Mouse (Mus musculus) heart, adult 2 months (tissue): ENCODE data around the gene Grk6. TPM values are rescaled to one million over a fixed set of nuclear protein-coding genes. Genes with fewer than 3 reads are reported as not detected.

Source experiments
- DNase-seq, 2 experiments: peaks; one replicate each; pipeline ENCODE4 v3.0.0; 2021
- H3K27ac ChIP-seq: fragments of 200-600 bp; 2 replicates; pipeline ENCODE4 v1.8.1; 2022
- H3K27me3 ChIP-seq: fragments of 200-500 bp; 2 replicates; pipeline ENCODE4 v1.6.1; 2012; ENCODE audit warnings: mild to moderate bottlenecking, low read length, inconsistent platforms, mixed read lengths; ENCODE audit not compliant: control insufficient read depth, insufficient read depth
- H3K36me3 ChIP-seq: fragments of 200-500 bp; 2 replicates; pipeline ENCODE4 v1.6.1; 2012; ENCODE audit warnings: low read length, inconsistent platforms; ENCODE audit not compliant: control insufficient read depth, insufficient read depth
- H3K4me1 ChIP-seq: fragments of 200-500 bp; 2 replicates; pipeline ENCODE4 v1.6.1; 2011; ENCODE audit warnings: low read length; ENCODE audit not compliant: control insufficient read depth, insufficient read depth
- H3K4me3 ChIP-seq: fragments of 200-600 bp; 2 replicates; pipeline ENCODE4 v1.8.1; 2022
- H3K79me2 ChIP-seq: fragments of 200-500 bp; replicated peaks from 2 replicates; pipeline ENCODE4 v1.6.1; 2012; ENCODE audit warnings: mild to moderate bottlenecking, inconsistent platforms, low read length, moderate library complexity, mixed read lengths; ENCODE audit not compliant: control insufficient read depth, insufficient read depth
- H3K9ac ChIP-seq: fragments of 200-500 bp; 2 replicates; pipeline ENCODE4 v1.6.1; 2012; ENCODE audit warnings: low read depth, mild to moderate bottlenecking, control low read depth, inconsistent platforms, low read length, mixed read lengths
- CTCF ChIP-seq: fragments of 200-600 bp; IDR thresholded peaks from 2 replicates; pipeline ENCODE4 v1.8.1; 2022; ENCODE audit warnings: antibody characterized with exemption, mild to moderate bottlenecking, moderate library complexity
- EP300 ChIP-seq: fragments of 200-500 bp; IDR thresholded peaks from 2 replicates; pipeline ENCODE4 v1.6.1; 2011; ENCODE audit warnings: low read depth, low read length, control low read depth; ENCODE audit not compliant: insufficient read depth
- POLR2A ChIP-seq: fragments of 200-500 bp; IDR thresholded peaks from 2 replicates; pipeline ENCODE4 v1.6.1; 2011; ENCODE audit warnings: mild to moderate bottlenecking, low read depth, low read length, control low read depth; ENCODE audit not compliant: insufficient read depth
- WGBS: fragments of 180-500 bp; shearing (Covaris S2); methylation state at CpG from one replicate; pipeline ENCODE4 v1.1.7; 2018; 5-methylcytosine and 5-hydroxymethylcytosine counted together
- intact Hi-C: fragments of 180-260 bp; cut with DNase I; formaldehyde crosslinking; loops from one replicate; pipeline ENCODE4 v1.15.1; 2025
- polyA plus RNA-seq: library from polyadenylated mRNA; depleted of rRNA; stranded (reverse); fragments of >200 nt; gene quantifications from 2 replicates; pipeline ENCODE4 v1.2.3, GENCODE M21; 2012
- total RNA-seq, 2 experiments: library from RNA; stranded (reverse); gene quantifications; 2 replicates each; pipeline ENCODE4 v1.2.3; 2021

Gene Grk6
- total and polyA plus RNA-seq, 3 experiments: 17.1 to 22.5 (median 19.5) TPM

GRCm38 (mm10) chr13:55465184-55465583 is 20.3 kb downstream of the Grk6 start:
- no peak overlapping the region for H3K4me3 ChIP-seq
- no peaks in the 10 kb centered on the region for H3K4me1 ChIP-seq
- no peak for DNase-seq
- no peak overlapping the region for H3K9ac ChIP-seq
- no peak for TF ChIP-seq EP300
- TF ChIP-seq POLR2A: no peak
- TF ChIP-seq CTCF: no peak
- H3K27ac ChIP-seq: no peak overlapping the region
- 31% methylated on average over 3 of the region's 3 CpGs for WGBS
- H3K79me2 ChIP-seq: no peaks in the 10 kb centered on the region
- intact Hi-C loops: no loop called here
- no peaks in the 10 kb centered on the region for H3K36me3 ChIP-seq
- no peaks in the 10 kb centered on the region for H3K27me3 ChIP-seq

- Histone ChIP-seq H3K79me2 (no peaks in the 10 kb centered on the region), H3K4me3 (no peak overlapping the region), H3K27me3 (no peaks in the 10 kb centered on the region), H3K9ac (no peak overlapping the region), H3K36me3 (no peaks in the 10 kb centered on the region), H3K27ac (no peak overlapping the region), H3K4me1 (no peaks in the 10 kb centered on the region)
- WGBS: 60% methylated on average over 5 of the region's 5 CpGs
- intact Hi-C loops: no loop called here
- no peak for DNase-seq
- no peak for TF ChIP-seq EP300
- no peak for TF ChIP-seq POLR2A
- TF ChIP-seq CTCF: no peak
Measured at GRCm38 (mm10) chr13:55465830-55466440, 21.1 kb downstream of the Grk6 start.

GRCm38 (mm10) chr13:55468851-55469560 is 24.1 kb downstream of the Grk6 start:
- DNase-seq: no peak
- no peak overlapping the region for H3K9ac ChIP-seq
- no peak overlapping the region for H3K27ac ChIP-seq
- H3K4me3 ChIP-seq: no peak overlapping the region
- no peaks in the 10 kb centered on the region for H3K36me3 ChIP-seq
- H3K27me3 ChIP-seq: no peaks in the 10 kb centered on the region
- no peaks in the 10 kb centered on the region for H3K79me2 ChIP-seq
- TF ChIP-seq EP300 (no peak), POLR2A (no peak), CTCF (peak; percentile 76)
- WGBS: 37% methylated on average over 13 of the region's 13 CpGs
- intact Hi-C loops: no loop called here
- peaks cover 2% of the 10 kb centered on the region; the same call in 1 of the 2 replicates for H3K4me1 ChIP-seq

- DNase-seq: no peak
- Histone ChIP-seq H3K36me3 (no peaks in the 10 kb centered on the region), H3K9ac (no peak overlapping the region), H3K79me2 (no peaks in the 10 kb centered on the region), H3K27ac (no peak overlapping the region), H3K4me3 (no peak overlapping the region), H3K4me1 (peaks cover 2% of the 10 kb centered on the region; the same call in 1 of the 2 replicates), H3K27me3 (no peaks in the 10 kb centered on the region)
- intact Hi-C loops: no loop called here
- WGBS: 66% methylated on average over 9 of the region's 9 CpGs
- TF ChIP-seq CTCF: no peak
- no peak for TF ChIP-seq POLR2A
- TF ChIP-seq EP300: no peak
Measured at GRCm38 (mm10) chr13:55470372-55470771, 25.5 kb downstream of the Grk6 start.

- H3K9ac ChIP-seq: peak overlapping the region; percentile 91
- peak overlapping the region; percentile 70 for H3K4me3 ChIP-seq
- peaks cover 2% of the 10 kb centered on the region; the same call in 1 of the 2 replicates for H3K4me1 ChIP-seq
- H3K36me3 ChIP-seq: no peaks in the 10 kb centered on the region
- H3K27ac ChIP-seq: peak overlapping the region; percentile 62
- 2% methylated on average over 54 of the region's 54 CpGs for WGBS
- TF ChIP-seq CTCF (no peak; the same call in none of the 2 replicates), EP300 (no peak), POLR2A (no peak)
- H3K27me3 ChIP-seq: no peaks in the 10 kb centered on the region
- no peaks in the 10 kb centered on the region for H3K79me2 ChIP-seq
- DNase-seq: peak; percentile 90
- intact Hi-C loops: loop anchor here (1.0 kb wide), 2 partner anchors 53 to 66 kb away; no protein-coding TSS in a partner anchor
Measured at GRCm38 (mm10) chr13:55471156-55471818, 26.4 kb downstream of the Grk6 start.
